Mouse (Mus musculus) lung, postnatal 0 days (tissue): ENCODE measurements around the gene Hspa12a.

Experiments
- CTCF ChIP-seq: IDR thresholded peaks from 2 replicates; pipeline ENCODE4 v1.5.1; 2016; ENCODE audit warnings: antibody characterized with exemption, mild to moderate bottlenecking
- EP300 ChIP-seq: IDR thresholded peaks from 2 replicates; pipeline ENCODE4 v1.6.1; 2016; ENCODE audit warnings: antibody characterized with exemption, mild to moderate bottlenecking, control low read depth

- TF ChIP-seq CTCF (no peak), EP300 (no peak)
These were observed 90.3 kb downstream of the Hspa12a start for GRCm38 (mm10) chr19:58853036-58853735.
